Mouse (Mus musculus) induced T-regulatory cell, adult 2 months (primary cell): Measurements from ENCODE around the gene Cftr.

ENCODE experiments used
- DNase-seq: peaks from one replicate; pipeline ENCODE4 v3.0.0-alpha.2; 2012; ENCODE audit warnings: low read depth

Cftr gene

DNA sequence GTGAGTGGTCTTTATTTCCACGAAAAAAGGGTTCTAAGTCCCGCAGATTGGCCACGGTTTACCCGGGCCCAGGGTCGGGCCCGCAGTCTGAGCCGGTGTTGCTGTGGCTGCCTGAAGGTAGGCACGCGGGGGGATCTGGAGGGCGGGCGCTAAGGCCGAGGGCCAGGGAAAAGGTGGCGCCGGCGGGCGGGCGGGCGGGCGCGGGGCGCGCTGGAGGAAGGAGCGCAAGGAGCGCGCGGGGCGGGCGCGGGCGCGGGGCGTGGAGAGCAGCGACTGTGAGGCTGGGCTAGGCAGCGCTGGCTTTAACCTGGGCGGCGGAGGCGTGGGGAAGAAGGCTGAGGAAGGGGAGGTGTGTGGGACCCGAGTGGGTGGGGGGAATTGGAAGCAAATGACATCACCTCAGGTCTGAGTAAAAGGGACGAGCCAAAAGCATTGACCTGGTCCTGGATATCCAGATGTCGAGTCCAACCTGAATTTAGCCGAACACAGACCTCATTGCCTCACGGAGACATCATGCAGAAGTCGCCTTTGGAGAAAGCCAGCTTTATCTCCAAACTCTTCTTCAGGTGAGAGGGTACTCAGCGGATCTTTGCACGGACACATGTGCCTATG is at the start of gene Cftr:
Gene Cftr (plus strand): TSS at position 377 of the 612 bp plus-strand sequence.
- no peak for DNase-seq

DNA sequence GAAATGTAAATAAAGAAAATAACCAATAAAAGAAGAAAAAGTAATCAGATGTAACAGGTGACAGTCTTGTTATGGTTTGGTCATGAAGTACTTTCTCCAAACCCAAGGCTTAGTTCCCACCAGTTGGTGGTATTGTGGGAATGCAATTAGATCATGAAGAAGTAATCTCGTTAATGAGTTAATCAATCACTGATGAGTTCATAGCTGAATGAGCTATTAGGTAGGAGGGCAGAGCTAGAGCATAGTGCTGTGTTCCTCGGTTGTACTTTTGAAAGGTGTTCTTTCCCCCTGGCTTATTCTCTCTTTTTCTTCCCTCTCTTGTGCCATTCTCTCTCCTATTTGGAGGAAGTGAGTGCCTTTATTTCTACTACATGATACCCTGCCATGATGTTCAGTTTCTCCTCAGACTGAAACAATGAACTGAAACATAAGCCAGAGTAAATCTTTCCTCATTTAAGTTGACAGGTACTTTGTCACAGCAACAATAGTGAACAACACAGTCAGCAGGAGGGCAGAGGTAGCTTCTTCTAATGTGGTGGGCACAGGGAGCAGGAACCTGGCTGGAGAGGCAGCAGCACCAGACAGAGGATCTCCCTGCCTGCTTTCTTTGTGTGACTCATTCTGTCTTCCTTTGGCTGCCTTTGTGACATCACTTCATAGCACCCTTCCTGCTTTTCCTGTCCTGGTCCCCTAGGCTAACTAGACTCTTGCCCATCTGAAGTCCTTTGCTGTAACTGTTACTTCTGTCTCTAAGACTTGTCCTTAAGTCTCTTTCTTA is 43.1 kb upstream of the Cftr start:
- no peak for DNase-seq

DNA sequence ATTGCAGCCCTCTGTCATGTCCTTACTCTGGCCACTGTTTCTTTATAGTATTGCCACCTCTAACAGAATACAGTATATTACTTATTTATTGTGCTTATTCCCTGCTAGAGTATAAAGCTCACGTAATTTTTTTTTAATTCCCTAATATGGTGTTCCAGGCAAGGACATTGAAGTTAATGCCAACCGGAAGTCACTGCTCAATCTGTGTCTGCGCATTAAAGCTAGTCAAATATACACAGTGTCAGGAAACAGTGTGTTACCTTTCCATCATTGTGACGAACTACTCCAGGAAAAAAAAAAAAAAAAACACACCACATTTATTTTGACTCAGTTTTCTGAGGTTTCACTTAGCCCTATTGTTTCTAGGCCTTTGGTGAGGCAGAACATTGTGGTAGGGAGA is 42.4 kb upstream of the Cftr start:
- no peak for DNase-seq

DNA sequence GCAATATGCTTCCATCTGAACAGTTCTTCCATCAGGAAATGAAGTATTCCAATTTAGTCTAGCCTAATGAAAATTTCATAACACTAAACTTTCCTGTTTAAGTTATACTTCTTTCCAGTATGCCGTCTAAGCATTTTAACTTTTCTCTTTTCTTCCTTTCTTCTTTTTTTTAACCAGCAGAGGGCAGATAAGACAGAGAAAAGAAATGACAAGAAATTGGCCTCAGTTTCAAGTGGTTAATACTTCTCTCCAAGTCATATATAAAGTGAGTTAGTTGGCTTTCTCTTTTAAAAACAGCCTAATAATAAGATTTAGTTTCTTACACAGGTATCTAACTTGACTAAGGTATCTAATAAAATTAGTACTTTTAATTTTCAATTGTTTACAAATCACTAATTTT is 35.2 kb upstream of the Cftr start:
- DNase-seq = no peak

DNA sequence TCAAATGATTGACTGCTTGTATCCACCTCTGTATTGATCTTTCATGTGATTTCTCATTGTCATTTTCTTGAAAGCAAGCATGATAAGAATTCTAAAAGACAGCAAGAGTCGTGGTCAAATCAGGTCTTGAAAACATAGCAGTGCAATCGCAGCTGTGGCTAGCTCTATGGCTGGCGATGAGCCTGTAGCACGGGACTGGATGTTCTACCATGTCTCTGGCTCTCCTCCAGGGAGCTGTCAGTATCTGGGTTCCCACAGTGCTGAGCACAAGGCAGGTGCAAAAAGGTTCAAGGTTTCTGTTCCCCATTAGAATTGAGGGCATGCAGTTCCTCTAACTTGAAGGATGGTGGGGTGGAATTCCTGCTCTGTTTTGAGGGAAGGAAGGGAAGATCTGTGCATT is 17.5 kb upstream of the Cftr start:
- DNase-seq = no peak

- no peak for DNase-seq
Measured at GRCm38 (mm10) chr6:18169618-18170017, 869 bp upstream of the Cftr start.

- DNase-seq = peak; percentile 1
Measured at GRCm38 (mm10) chr6:18171614-18172013, 1.1 kb downstream of the Cftr start.

- no peak for DNase-seq
Measured at GRCm38 (mm10) chr6:18177509-18177908, 7.0 kb downstream of the Cftr start.

- no peak for DNase-seq
Measured at GRCm38 (mm10) chr6:18180665-18181064, 10.2 kb downstream of the Cftr start.

GRCm38 (mm10) chr6:18182903-18183302 is 12.4 kb downstream of the Cftr start:
- DNase-seq = no peak

DNA sequence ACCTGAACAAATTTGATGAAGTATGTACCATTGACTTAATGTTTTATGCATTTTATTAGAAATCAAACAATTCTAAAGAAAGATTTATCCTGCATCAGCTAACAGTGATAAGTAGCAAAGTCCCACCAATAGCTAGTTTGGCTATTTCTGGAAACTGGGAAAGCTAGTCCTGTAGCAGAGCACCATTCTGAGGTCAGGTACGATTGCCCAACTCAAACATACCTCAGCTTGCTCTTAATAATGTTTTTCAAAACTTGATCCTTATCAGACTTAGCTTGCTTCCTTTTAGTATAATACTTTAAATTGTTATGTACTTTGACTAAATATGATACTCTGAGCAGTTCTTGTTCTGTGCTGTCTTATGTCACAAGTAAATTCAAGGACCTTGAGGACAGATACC is 50.2 kb downstream of the Cftr start:
- DNase-seq = no peak

DNA sequence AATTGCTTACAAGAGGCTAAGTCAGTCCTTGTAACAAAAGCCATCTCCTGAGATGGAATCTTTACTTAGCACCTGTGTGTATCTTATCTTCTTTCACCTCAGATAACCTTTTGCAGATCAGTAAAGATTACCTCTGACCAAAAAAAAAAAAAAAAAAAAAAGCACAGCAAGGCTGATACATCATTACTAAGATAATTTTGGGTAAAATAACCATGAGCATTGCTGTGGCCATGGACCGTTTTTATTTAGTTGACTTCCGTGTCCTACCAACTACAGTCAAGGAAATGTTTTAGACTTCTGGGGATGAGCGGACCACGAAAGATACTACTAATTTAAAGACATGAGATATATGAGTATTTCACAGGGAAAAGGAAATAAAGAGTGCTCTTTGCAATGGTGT is 52.7 kb downstream of the Cftr start:
- no peak for DNase-seq

- DNase-seq = no peak
Measured at GRCm38 (mm10) chr6:18225157-18225556, 54.7 kb downstream of the Cftr start.

DNA sequence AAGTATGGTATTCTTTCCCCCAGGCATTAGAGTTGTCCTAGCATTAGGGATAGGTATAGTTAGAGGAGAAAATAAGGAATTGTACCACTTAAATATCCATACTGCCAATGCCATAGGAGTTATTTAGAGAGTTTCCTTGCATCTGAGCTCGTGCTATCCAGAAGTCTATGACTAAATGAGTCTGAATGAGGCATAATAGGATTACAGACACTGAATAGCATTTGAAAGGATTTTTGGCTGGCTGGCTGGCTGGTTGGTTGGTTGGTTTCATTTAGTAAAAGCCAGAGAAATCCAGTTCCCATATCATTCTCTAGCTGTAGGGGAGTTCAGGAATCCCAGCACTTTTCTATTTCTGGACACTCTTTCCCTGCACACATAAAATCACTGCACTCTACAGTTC is 76.0 kb downstream of the Cftr start:
- no peak for DNase-seq

- no peak for DNase-seq
Measured at GRCm38 (mm10) chr6:18247891-18248463, 77.5 kb downstream of the Cftr start.

- DNase-seq = no peak
Measured at GRCm38 (mm10) chr6:18248464-18248863, 78.0 kb downstream of the Cftr start.

DNA sequence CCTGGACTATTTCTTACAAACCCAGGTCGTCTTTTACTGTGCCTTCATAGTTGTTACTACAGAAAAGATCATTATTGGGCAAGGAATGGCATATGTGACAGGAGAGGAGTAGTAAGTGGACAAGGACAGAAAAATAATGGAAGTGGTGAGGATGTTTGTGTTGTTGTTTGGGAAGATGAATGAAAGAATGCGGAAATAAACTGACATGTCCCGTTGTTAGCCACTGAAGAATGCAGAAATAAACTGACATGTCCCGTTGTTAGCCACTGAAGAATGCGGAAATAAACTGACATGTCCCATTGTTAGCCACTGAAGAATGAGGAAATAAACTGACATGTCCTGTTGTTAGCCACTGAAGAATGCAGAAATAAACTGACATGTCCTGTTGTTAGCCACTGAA is 84.1 kb downstream of the Cftr start:
- no peak for DNase-seq

GRCm38 (mm10) chr6:18270983-18271382 is 100.5 kb downstream of the Cftr start:
- DNase-seq = no peak

GRCm38 (mm10) chr6:18300781-18301180 is 130.3 kb downstream of the Cftr start:
- DNase-seq = no peak

GRCm38 (mm10) chr6:18302105-18302504 is 131.6 kb downstream of the Cftr start:
- no peak for DNase-seq

DNA sequence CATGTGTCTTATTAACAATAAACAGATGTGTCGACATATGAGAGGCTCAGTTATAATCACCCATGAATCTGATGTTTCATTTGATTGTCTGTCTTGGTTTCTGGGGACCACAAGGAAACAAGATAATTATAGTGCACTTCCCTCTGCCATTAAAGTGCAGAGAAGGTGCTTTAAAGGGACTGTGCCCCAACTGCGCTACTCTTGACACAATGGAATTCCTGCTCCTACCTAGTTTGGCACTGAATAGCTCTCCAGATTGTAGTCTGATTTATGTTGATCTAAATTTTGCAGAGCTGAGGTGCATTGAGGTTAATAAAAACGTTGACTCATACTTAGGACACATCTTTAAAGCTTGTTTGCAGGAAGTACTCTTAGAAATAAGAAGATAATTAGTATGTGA is 132.7 kb downstream of the Cftr start:
- no peak for DNase-seq

DNA sequence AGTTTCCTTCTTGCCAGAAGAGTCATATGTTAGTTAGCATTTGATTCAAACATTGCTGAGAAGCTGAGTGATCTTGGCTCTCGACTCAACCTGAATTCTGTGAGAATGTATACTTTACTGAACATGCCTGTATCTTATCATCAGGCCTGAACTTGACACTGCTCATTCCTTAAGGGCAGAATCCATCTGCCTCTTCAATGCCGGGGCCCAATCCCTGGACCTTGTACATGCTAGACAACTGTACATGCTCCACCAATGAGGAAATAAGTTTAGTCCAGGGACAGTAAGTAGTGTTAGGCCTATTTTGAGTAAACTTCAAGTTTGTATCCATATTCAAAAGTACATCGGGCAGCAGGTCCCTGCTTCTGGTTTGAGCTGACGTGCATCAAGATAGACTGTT is 134.6 kb downstream of the Cftr start:
- DNase-seq = no peak

DNA sequence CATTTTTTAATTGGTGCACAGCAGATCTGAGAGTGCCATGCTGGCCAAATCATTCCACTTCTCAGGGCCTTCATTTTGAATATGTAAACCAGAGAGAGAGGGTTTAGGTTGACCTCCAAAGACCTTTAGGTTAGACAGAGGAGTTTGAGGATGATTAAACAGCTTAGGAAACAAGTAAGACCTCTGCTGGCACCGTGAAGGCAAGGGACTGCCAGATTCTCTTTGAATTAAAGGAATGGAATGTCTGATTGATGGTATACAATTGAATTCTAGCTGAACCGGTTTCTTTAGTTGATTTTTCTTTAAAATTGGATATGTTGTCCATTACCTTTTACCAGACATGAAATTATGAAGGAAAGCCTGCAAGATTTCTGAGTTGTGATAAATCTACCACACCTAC is 140.5 kb downstream of the Cftr start:
- no peak for DNase-seq
